Mouse (Mus musculus): ENCODE measurements around the gene Ccdc183.

The Ccdc183 gene

DNA sequence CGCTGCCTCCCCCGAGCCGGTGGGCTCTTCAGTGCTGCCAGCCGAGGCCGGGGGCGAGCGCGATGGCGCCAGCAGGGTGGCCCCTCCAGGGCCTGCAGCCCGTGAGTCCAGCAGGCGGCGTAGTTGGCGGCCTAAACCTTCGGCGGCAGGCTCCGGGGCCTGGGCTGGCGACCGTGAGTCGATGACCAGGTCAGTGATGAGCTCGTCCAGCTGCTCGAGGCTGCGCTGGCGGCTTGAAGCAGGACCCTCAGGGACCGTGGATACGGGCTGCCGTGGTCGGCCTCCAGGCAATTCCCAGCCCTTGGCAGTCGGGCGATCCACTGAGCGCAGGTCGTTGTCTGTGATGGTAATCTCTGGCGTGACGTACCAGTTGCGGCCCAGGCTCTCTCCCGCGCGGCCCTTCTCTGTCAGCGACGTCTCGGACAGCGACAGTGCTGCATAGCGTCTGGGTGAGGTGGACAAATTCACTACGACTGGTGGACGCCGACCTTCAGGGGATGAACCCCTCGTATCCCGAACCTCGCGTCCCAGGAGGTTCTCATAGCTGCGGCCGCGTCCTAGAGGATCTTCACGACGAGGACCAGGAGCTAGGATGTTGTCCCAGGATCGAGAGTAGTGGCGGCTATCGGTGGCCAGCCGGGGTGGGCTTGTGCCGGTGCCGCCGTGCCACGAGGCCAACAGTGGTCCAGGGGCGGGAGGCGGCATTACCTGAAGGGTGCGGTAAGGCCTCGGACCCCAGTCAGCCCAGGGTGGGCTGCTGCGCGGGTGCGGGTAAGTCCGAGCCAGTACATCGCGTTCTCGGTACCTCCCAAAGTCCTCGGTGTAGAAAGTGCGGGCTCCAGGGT is 39.3 kb downstream of the Ccdc183 start:
- DNase-seq (ENCODE audit: low read depth, low spot score), result no peak

DNA sequence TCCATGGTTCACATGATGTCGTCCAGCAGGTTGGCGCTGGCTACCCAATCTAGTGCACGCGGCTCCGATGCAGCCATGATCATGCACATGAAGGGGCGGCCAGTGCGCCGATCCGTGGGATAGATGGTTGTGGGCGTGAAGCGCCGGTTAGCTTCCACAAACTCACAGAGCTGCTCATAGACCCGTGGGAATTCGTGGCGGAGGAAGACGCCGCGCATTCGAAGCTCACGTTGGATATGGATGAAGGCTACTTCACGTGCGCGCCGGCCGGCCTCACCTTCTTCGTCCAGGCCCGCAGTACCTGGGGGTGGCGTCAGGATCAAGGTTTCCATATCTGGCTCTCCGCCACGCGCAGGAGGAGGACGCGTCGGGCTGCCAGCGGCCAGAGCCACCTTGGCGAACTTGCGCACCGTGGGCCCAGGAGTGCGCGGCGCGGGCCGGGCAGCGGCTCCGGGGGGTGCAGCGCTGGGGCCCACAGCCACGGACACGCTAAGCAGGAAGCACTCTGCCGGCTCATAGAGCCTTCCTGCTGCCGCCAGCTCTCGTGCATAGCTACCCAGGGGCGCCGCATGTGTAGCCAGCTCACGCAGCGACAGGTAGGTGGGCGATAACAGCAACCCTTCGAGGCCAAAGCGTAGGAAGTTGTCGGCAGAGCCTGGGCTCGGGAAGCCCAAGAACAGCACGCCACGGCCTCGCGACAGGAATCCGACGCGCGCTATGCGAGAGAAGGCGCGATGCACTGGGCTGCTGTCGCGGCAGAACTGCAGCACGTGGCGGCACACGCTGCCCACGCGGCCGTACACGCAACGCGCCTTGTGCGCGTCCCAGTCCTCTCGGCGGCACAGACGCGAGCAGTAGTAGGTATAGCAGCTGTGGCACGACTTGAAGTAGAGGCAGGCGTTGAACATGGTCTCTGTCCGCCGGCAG is 40.2 kb downstream of the Ccdc183 start:
- DNase-seq (ENCODE audit: low read depth, low spot score), result no peak

DNA sequence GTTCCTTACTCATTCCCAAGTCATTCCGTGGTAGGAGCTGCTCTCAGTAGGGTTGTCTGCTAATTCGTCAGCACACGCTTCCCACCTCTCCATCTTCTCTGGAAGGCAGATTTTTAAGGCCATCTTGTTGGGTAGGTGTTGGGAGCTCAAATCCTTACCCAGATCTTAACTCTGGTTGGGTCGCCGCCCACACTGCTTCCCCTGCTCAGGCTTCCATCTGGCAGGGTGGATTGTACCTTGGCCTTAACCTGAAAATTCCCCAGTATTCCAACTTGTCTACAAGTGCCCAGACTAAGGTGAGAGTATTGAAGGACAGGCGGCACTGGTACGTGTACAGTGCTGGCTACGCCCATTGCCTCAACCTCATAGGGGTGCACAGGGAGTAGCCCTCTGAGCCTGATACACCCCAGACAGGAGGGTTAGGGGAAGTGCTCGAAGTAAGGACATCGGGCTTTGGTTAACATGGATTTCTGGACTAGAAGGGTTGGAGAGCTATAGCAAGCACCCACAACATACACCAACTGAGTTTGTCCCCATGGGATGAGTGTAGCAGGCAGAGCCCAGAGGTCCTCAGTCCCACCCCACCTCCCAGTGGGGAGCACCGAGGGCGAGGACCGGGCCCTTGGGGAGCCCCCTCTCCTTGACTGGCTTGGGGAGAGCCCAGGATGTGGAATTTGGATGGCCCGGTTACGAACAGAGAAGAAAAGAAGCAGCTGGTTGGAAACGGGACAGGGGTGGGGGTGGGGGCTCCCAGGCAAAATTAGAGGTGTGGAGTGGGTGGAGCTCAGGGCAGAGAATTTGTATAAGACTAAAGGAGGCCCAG is 41.2 kb downstream of the Ccdc183 start:
- DNase-seq (ENCODE audit: low read depth, low spot score), result no peak

DNA sequence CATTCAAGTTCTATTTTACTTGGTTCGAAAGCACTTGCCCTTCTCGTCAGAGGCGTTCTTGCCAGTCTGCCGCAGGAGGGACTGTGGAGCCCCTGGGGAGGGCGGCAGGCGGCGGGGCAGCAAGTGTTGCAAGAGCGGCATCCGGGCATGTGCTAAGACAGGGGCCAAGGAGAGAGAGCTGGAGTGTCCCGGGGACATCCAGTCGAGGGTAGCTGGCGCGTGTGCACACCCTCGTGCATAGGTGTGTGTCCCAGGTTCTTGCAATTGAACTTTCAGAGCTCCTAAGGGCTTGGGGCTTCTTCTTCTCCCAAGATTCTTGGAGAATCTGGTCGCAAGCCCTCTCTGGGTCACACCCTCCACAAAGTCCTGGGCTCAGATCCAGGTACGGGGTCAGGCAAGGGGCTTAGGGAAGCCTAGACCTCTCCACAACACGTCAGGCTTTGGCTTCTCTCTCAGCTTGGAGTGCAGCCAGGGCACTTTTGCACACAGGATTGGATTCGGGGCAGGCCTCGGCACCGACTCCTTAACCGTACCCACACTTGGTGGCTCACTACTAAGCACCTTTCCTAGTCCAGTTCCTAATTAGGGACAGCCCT is 41.9 kb downstream of the Ccdc183 start:
- DNase-seq (ENCODE audit: low read depth, low spot score), result no peak

DNA sequence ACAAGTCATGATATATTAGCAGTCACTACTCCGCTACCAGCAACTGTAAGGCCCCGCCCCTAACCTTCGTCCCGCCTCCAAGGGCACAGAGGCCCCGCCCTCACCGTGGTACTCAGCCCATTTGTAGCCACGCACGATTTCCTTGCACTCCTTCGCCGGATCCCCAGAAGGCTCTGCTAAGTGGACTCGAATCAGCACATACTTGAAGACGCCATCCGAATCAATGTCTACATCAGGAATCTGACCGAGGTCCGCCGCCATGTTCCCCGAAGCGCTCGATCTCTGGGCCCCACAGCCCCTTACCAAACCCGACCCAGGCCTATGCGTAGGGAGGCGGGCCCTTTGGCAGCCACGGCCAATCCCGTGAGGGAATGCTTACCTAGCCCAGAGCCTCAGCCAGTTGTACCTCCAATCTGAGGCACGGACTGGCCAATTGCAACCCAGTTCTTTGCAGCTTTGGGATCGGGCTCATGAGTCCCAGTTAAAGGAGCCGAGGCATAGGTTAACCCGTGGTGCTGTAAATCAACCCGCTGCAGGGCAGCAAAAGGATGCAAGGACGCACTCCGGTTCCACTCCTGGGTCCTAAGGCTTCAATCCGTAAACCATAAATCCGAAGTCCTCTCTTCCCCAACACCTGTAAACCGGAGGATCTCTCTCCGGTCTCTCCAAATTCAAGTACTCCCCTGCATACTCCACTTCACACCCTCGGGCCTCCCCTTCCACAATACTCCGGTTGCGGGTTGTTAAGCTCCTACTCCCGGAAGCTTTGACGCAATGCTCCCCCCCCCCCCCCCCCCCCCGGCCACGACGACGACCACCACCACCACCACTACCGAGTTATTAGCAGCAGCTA is 42.7 kb downstream of the Ccdc183 start, which contains the start of the genes Mamdc4 and Phpt1:
Gene Mamdc4, minus strand, starts transcription at position 267 of the 853 bp plus-strand sequence.
Gene Phpt1, minus strand, starts transcription at position 646 of the 853 bp plus-strand sequence.
- peak; percentile 97 for DNase-seq (ENCODE audit: low read depth, low spot score)

DNA sequence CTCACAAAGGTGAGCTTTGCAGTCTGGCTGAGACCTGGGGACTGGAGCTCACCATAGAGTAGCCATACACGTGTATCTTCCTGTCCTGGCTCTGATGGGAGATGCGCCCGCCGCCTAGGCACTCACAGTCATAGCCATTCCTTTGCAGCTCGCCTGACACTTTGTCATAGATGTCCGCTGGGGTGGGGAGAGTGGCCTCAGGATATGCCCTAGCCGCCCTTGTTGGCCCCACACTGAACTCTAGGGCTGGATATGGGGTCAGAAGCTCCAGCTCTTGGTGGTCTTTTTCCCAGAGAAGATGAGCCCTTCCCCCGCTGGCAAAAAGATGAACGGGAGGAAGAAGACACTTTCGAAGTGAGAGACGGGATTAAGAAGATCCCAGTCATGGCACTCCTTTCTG is 43.3 kb downstream of the Ccdc183 start:
- DNase-seq (ENCODE audit: low read depth, low spot score), result no peak

DNA sequence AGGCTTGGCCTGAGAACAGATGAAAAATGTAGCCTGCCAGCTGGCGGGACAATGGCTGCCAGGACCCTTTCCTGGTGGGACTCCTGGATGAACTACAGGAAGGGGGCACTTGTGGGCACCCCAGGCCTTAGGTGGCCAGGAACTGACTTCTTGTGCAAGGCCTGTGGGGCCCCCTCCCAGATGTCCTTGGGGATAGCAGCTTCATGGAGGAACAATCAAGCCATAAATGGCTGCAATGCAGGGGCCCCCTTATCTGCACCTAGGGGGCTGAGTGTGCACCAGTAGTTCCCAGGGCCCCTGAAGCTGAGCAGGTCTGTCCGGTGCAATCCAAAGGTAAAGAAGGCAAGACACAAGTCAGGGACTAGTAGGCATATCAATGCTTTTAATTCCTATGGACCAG is 44.4 kb downstream of the Ccdc183 start:
- DNase-seq (ENCODE audit: low read depth, low spot score), result no peak

DNA sequence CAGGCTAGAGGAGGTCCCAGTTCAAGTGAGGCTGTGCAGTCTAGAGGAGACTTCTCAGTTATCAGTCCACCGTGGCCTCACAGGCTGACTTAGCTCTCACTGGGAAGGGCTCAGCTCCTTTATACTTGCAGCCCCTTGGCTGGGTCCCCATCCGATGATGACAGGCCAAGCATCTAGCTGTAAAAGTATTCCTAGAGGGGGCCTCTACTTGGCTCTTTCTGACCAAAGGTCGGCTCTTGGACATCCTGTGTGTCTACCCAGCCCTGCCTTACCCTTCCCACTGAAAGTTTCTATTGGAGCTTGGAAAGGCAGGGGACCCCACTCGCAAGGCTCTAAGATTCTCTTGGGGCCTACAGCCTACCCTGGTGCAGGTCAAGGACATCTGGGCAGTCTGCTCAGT is 46.3 kb downstream of the Ccdc183 start:
- DNase-seq (ENCODE audit: low read depth, low spot score), result no peak

DNA sequence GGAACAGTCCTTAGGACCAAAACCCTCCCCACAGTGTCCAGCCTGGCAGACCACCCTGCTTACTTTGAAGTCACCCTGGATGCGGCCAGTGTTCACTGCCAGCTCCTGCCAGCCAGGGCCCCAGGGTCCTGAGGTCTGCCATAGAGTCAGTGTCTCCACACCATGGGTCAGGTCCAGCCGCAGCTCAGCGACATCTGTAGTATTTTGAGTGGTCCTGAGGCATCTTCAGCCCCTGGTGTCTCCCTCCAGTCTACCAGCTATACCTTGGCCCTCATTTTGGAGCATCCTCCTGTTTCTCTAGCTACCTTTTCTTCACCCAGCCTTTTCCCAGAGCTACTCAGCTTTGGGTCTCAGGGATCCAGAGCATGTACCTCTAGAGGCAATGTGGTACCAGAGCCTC is 48.2 kb downstream of the Ccdc183 start:
- no peak for DNase-seq (ENCODE audit: low read depth, low spot score)

DNA sequence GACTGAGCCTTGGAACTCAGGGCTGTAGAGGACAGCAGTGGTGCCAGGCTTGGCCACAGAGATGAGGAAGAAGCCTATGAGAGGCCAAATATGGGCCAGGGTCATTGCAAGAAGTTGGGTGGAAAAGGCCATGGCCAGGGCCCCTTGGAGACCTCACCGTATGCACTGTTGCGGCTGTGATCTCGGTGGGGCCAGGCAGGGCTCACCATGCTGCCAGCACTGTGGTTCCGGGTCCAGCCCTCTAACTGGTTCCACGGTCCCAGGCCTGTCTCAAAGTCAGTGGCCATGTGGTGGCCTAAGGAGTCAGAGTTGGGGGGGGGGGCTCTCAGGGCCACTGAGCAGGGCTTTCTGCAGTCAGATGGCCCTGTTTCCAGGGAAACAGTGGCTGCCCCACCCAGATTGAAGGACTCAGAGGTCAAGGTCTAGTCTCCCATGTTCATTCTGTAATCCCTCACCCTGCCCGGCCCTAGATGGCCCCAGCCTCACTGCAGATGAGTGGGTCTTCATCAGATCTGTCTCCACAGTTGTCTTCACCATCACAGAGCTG is 48.9 kb downstream of the Ccdc183 start:
- no peak for DNase-seq (ENCODE audit: low read depth, low spot score)

DNA sequence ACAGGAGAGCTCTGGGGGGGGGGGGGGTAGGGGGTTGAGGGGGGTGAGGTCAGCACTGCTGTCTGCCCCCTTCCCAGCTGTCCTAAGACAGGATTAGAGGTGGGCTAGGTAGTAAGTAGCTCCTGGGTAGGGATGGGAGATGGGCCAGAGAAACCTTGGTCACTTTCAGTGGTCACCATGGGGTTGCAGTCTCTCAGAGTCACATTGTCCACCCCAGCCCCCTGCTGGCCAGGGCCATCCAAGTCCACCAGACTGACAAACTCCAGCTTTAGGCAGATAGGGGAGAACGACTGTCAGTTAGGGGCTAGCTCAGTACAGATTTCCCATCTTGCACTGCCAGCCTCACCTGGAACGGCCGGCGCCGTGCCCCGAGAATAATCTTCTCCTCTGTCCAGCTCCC is 50.9 kb downstream of the Ccdc183 start:
- DNase-seq (ENCODE audit: low read depth, low spot score), result no peak

DNA sequence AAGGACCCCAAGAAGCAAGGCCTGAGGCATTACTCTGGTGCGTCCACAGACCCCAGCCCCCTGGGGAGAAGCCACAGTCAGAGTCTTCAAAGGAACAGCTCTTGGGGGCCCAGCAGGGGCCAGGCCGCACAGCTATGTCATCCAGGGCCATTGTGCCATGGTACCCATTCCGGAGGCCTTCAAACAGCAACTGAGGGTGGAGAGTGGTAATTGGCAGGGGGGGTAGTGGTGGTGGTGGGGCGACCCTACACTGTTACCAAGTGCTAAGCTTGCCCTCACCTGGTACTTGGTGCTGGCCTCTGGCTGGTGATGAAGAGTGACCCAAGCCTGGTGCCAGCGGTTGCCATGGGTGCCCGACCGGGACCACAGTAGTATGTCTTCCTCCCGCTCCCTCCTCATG is 51.7 kb downstream of the Ccdc183 start:
- DNase-seq (ENCODE audit: low read depth, low spot score), result no peak

DNA sequence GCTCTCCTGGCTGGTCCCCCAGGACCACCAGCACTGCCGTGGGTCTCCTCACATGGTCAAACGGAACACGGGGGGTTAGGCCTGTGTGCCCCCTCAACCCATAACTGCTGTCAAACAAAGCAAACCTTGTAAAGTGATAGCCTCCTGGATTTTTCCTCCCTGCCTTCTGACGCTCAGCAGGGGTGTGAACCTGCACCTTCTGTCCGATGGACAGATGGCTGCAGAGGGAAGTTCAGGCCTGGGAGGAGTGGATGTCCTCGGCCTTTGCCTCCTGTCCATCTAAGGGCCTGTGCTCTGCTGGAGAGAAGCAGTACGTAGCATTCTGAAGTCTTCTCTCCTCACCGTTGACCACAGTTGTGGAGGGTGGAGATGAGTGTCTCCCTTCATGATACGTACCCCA is 55.5 kb downstream of the Ccdc183 start:
- no peak for DNase-seq (ENCODE audit: low read depth, low spot score)

DNA sequence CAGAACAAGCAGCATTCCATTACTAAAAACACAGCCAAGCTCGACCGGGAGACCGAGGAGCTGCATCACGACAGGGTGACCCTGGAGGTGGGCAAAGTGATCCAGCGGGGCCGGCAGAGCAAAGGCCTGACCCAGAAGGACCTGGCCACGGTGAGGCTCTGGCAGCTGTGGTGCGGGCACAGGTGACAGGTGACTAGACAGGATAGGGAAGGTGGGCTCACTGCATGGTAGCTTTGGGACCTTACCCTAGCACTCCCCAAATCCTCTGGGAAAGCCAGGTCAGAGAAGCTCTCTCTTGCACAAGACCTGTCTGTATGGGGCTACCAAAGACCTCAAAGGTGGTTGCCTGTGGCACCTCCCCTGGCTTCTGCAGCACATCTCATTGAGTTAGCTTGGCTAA is 56.9 kb downstream of the Ccdc183 start:
- no peak for DNase-seq (ENCODE audit: low read depth, low spot score)

DNA sequence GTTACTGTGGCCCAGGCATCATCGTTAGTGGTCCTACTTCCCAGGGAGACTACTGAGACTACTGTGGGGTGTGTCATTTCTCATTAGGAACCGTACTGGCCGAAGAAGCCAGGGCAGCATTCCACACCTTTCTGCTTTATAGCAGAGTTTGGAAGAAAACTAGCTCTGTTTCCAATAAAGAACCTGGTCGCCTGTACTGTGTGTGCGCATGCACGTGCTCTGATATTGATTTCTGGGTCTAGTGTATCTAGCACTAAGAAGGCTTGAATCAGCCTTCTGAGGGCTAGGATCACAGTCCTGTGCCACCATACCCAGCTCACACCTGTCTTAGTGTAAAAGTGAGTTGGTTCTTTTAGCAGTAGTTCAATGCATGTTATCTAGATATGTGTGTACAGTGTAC is 58.7 kb downstream of the Ccdc183 start:
- no peak for DNase-seq (ENCODE audit: low read depth, low spot score)
